Comparison of ENCODE assay signal across 7 mouse cellular contexts in the genomic region with DNA sequence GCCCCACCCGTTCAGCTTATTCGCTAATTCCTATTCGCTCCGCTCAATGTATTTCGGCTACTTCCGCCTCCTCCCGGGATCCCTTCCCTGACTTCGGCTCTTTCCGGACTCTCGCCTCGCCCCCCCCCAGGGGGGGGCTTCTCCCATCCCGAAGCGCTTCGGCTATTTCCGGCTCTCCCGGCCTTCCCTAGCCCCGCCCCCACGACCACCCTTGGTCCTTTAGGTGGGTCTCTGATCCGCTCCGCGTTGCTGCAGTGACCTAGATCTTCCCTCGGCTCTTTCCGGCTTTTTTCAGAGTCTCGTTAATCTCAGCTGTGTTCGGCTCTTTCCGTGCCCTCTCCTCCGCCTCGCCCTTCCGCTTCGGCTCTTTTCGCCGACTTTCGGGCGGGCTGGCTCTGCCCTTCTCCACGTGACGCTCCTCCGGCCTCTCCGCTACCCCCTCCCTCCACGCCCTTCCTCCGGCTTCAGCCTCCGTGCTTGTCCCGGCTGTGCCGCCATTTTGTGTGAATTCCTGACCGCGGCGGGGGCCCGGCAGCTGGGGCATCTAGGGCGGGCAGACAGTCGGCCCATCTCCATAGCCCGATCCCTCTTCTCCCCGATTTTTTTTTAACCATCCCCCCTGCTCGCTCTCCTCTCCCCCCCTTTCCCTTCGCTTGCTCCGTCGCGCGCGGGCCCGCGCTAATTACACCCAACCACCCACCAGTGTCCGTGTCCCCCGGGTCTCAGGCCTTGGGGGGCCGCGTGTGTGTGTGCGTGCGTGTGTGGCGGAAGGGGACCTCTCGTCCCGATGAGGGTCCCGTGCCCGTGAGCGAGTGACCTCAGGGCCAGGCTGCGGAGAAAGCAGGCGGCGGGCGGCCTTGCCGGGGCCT. TPM values are rescaled to one million over a fixed set of nuclear protein-coding genes. Genes with fewer than 3 reads are reported as not detected.
DNase-seq lines count a peak whose midpoint lies in the region; ATAC-seq and TF ChIP-seq lines count a peak whose summit lies in the region.

No protein-coding gene starts in this region.

- peak; percentile 97 for ATAC-seq in embryonic facial prominence, embryonic 12.5 days (ENCODE audit: insufficient number of reproducible peaks, insufficient read depth, low FRiP score, low TSS enrichment)
- peak; percentile 94 for ATAC-seq in limb, embryonic 12.5 days (ENCODE audit: insufficient number of reproducible peaks, insufficient read depth, low FRiP score, low TSS enrichment, low read depth)
- ATAC-seq in midbrain, embryonic 15.5 days (replicated peaks), result peak; percentile 96

- no peaks in the 10 kb centered on the region for H3K27me3 ChIP-seq in embryonic facial prominence, embryonic 12.5 days
- no peaks in the 10 kb centered on the region for H3K27me3 ChIP-seq in limb, embryonic 12.5 days
- no peaks in the 10 kb centered on the region for H3K27me3 ChIP-seq in midbrain, embryonic 15.5 days (replicated peaks)
- no peaks in the 10 kb centered on the region for H3K27me3 ChIP-seq in spleen, adult 2 months (ENCODE audit: control insufficient read depth, insufficient read depth, low read length)

- H3K4me2 ChIP-seq in embryonic facial prominence, embryonic 12.5 days (replicated peaks), result peak overlapping the region; percentile 72
- peak overlapping the region; percentile 81 for H3K4me2 ChIP-seq in limb, embryonic 12.5 days
- peak overlapping the region; percentile 57 for H3K4me2 ChIP-seq in midbrain, embryonic 15.5 days

- no peaks in the 10 kb centered on the region for H3K36me3 ChIP-seq in embryonic facial prominence, embryonic 12.5 days
- H3K36me3 ChIP-seq in limb, embryonic 12.5 days, result 0 out of 2 replicates have a peak, but pooled peaks cover 3% of the 10 kb centered on the region
- no peaks in the 10 kb centered on the region for H3K36me3 ChIP-seq in midbrain, embryonic 15.5 days (replicated peaks)
- H3K36me3 ChIP-seq in spleen, adult 2 months (ENCODE audit: control insufficient read depth, insufficient read depth, low read length), result 0 out of 2 replicates have a peak, but pooled peaks cover 1% of the 10 kb centered on the region

- no peak for TF ChIP-seq CTCF in spleen, adult 2 months (IDR thresholded peaks at IDR 0.05; ENCODE audit: extremely low read depth, insufficient read depth, insufficient read length, insufficient replicate concordance)

- peak; percentile 41 for TF ChIP-seq POLR2A in spleen, adult 2 months (IDR thresholded peaks at IDR 0.05; ENCODE audit: low read depth, low read length)

- peak overlapping the region; percentile 91 for H3K4me3 ChIP-seq in embryonic facial prominence, embryonic 12.5 days
- H3K4me3 ChIP-seq in limb, embryonic 12.5 days (replicated peaks), result peak overlapping the region; percentile 88
- H3K4me3 ChIP-seq in midbrain, embryonic 15.5 days, result peak overlapping the region; percentile 80
- peak overlapping the region; percentile 93 for H3K4me3 ChIP-seq in spleen, adult 2 months (ENCODE audit: extremely low read depth, insufficient read depth, insufficient read length)

- 1% methylated on average over 76 of the region's 77 CpGs for WGBS in embryonic facial prominence, embryonic 12.5 days
- 1% methylated on average over 76 of the region's 77 CpGs for WGBS in limb, embryonic 12.5 days
- under 1% methylated on average over 77 of the region's 77 CpGs for WGBS in midbrain, embryonic 15.5 days
- WGBS in spleen, adult 2 months, result under 1% methylated on average over 74 of the region's 77 CpGs

- H3K27ac ChIP-seq in embryonic facial prominence, embryonic 12.5 days, result peak overlapping the region; percentile 100
- peak overlapping the region; percentile 100 for H3K27ac ChIP-seq in limb, embryonic 12.5 days
- H3K27ac ChIP-seq in midbrain, embryonic 15.5 days, result peak overlapping the region; percentile 100
- H3K27ac ChIP-seq in spleen, adult 2 months (ENCODE audit: insufficient read depth, low read length), result peak overlapping the region; percentile 100

- DNase-seq in adrenal gland, postnatal 25 days, result peak; percentile 97
- DNase-seq in heart, adult 11 months, result peak; percentile 100
- peak; percentile 97 for DNase-seq in kidney, adult 18-20 months
- peak; percentile 98 to 99 for DNase-seq in spleen, adult 2 months (ENCODE audit: low read depth in 1 of 2, low spot score in 2 of 2)

- H3K9me3 ChIP-seq in embryonic facial prominence, embryonic 12.5 days, result no peaks in the 10 kb centered on the region
- H3K9me3 ChIP-seq in limb, embryonic 12.5 days, result no peaks in the 10 kb centered on the region
- no peaks in the 10 kb centered on the region for H3K9me3 ChIP-seq in midbrain, embryonic 15.5 days

- peak overlapping the region; percentile 99 for H3K9ac ChIP-seq in embryonic facial prominence, embryonic 12.5 days
- peak overlapping the region; percentile 99 for H3K9ac ChIP-seq in limb, embryonic 12.5 days (replicated peaks)
- peak overlapping the region; percentile 100 for H3K9ac ChIP-seq in midbrain, embryonic 15.5 days

- peaks cover 26% of the 10 kb centered on the region for H3K4me1 ChIP-seq in embryonic facial prominence, embryonic 12.5 days
- H3K4me1 ChIP-seq in limb, embryonic 12.5 days (replicated peaks), result peaks cover 25% of the 10 kb centered on the region
- peaks cover 25% of the 10 kb centered on the region for H3K4me1 ChIP-seq in midbrain, embryonic 15.5 days
- H3K4me1 ChIP-seq in spleen, adult 2 months (ENCODE audit: control insufficient read depth, insufficient read depth, insufficient read length), result peaks cover 15% of the 10 kb centered on the region; the same call in 1 of the 2 replicates

RNA-seq across cellular contexts. Expression of a gene that starts 0.7 kb away (rescaled TPM):
- 47.1 and 57.3 TPM in 2 replicates for total RNA-seq in adrenal gland, postnatal 25 days (2021)
- 25.5 and 26.1 TPM in 2 replicates for polyA plus RNA-seq in embryonic facial prominence, embryonic 12.5 days (2016; fragmentation: Nextera tagmentation; extraction: Ambion mirVana)
- 26.3 and 26.8 TPM in 2 replicates for polyA plus RNA-seq in limb, embryonic 12.5 days (2016; fragmentation: Nextera tagmentation; extraction: Ambion mirVana)
- polyA plus RNA-seq in midbrain, embryonic 15.5 days (2015; fragmentation: Nextera tagmentation; extraction: Ambion mirVana), result 20.0 and 22.1 TPM in 2 replicates
- polyA plus RNA-seq in spleen, adult 2 months (2012; rRNA removed), result 47.2 and 57.2 TPM in 2 replicates

RNA-seq across cellular contexts. Expression of a gene that starts 12.4 kb away (rescaled TPM):
- 67.1 and 74.1 TPM in 2 replicates for total RNA-seq in adrenal gland, postnatal 25 days (2021)
- polyA plus RNA-seq in embryonic facial prominence, embryonic 12.5 days (2016; fragmentation: Nextera tagmentation; extraction: Ambion mirVana), result 386 and 405 TPM in 2 replicates
- polyA plus RNA-seq in limb, embryonic 12.5 days (2016; fragmentation: Nextera tagmentation; extraction: Ambion mirVana), result 404 and 415 TPM in 2 replicates
- polyA plus RNA-seq in midbrain, embryonic 15.5 days (2015; fragmentation: Nextera tagmentation; extraction: Ambion mirVana), result 243 and 256 TPM in 2 replicates
- polyA plus RNA-seq in spleen, adult 2 months (2012; rRNA removed), result 16.7 and 20.7 TPM in 2 replicates

RNA-seq across cellular contexts. Expression of a gene that starts 52.5 kb away (rescaled TPM):
- 62.2 and 70.3 TPM in 2 replicates for total RNA-seq in adrenal gland, postnatal 25 days (2021)
- polyA plus RNA-seq in embryonic facial prominence, embryonic 12.5 days (2016; fragmentation: Nextera tagmentation; extraction: Ambion mirVana), result 57.7 and 66.8 TPM in 2 replicates
- polyA plus RNA-seq in limb, embryonic 12.5 days (2016; fragmentation: Nextera tagmentation; extraction: Ambion mirVana), result 59.7 and 62.0 TPM in 2 replicates
- polyA plus RNA-seq in midbrain, embryonic 15.5 days (2015; fragmentation: Nextera tagmentation; extraction: Ambion mirVana), result 63.6 and 74.4 TPM in 2 replicates
- 118 and 170 TPM in 2 replicates for polyA plus RNA-seq in spleen, adult 2 months (2012; rRNA removed)

Comparison
In these comparisons a context has a peak if more than half of its experiments do, and no peak if none do; other contexts are left out.
1. Peak in every context shown above with its lines: DNase-seq, ATAC-seq, H3K4me3 ChIP-seq and H3K27ac ChIP-seq.
2. RNA of a gene that starts 12.4 kb away (polyA plus RNA-seq): 404 to 415 TPM in limb, embryonic 12.5 days, 386 to 405 TPM in embryonic facial prominence, embryonic 12.5 days and 243 to 256 TPM in midbrain, embryonic 15.5 days; 16.7 to 20.7 TPM in spleen, adult 2 months; every median in the first group is over 10 times any median in the second.